Mouse (Mus musculus): ENCODE measurements at regions not wholly inside any gene's neighbourhood (a gene's known extent, or its start where the extent isn't known, plus 50 kb on each side); places are given as distances from the start of the nearest gene placed in this dataset.
A peak's percentile ranks its signal among the peaks of the same experiment; 100 is the strongest.

DNA sequence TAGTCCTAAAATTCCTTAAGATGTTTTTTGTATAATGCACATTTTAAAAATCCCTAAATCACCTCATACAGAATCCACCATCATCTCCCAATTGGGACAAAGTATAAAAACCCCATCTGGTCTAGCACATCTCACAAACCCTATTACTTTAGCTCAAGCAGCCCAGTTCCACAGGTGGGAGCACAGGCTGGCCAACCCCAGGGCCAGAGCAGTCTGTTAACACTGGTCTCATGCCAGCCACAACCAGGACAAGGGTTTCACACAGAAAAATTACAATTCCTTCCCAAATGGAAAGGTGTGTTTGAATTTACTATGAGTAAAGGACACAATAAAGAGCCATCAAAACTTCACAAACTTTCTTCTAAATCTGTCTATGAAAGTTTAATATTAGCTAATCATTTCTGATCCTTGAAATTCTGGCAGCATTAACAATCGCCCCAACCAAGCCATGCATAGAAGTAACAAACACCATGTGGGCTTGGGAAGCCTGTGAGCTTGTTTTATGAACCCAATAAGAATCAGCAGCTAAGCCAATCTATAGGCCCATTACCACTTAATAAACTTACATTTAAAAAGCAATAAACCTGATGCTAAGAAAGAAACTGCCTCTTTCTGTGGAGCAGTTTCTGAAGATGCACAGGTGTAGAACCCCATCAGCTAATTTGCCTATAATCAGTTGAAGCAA, 512.9 kb downstream of the Rps29 start:
- no peaks in the 10 kb centered on the region for H3K4me1 ChIP-seq
- no peaks in the 10 kb centered on the region for H3K9me3 ChIP-seq
- no peak overlapping the region for H3K4me3 ChIP-seq (replicated peaks)
- ATAC-seq (ENCODE audit: insufficient read depth, low FRiP score, low read depth): no peak
- H3K27ac ChIP-seq: no peak overlapping the region
- no peaks in the 10 kb centered on the region for H3K27me3 ChIP-seq (replicated peaks)
- no peak overlapping the region for H3K4me2 ChIP-seq
- WGBS: 82% methylated on average over 1 of the region's 1 CpGs
- no peak overlapping the region for H3K9ac ChIP-seq
- no peaks in the 10 kb centered on the region for H3K36me3 ChIP-seq

DNA sequence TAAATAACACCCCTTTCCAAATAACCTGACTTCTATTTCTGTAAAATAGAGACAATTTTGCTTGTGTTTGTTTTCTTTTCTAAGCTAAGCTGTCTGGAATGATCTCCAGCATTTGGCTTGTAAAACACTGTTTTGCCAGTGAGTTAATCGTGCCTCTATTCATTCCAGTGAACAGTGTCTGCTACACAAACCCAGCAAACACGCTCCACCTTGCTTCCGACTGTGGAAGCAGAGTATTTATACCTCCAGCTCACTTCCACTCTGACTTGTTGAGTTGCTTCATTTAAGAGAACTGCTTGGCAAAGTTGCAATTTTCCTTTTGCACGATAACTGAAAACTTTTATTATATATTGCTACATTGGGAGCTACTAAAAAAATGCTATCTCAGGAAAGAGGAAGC, 515.3 kb downstream of the Rps29 start:
- no peaks in the 10 kb centered on the region for H3K9me3 ChIP-seq
- H3K4me2 ChIP-seq: no peak overlapping the region
- no peak overlapping the region for H3K4me3 ChIP-seq (replicated peaks)
- H3K27ac ChIP-seq: no peak overlapping the region
- no peaks in the 10 kb centered on the region for H3K4me1 ChIP-seq
- no peaks in the 10 kb centered on the region for H3K36me3 ChIP-seq
- no peak for ATAC-seq (ENCODE audit: insufficient read depth, low FRiP score, low read depth)
- H3K9ac ChIP-seq: no peak overlapping the region
- WGBS: 72% methylated on average over 4 of the region's 4 CpGs
- H3K27me3 ChIP-seq (replicated peaks): no peaks in the 10 kb centered on the region

DNA sequence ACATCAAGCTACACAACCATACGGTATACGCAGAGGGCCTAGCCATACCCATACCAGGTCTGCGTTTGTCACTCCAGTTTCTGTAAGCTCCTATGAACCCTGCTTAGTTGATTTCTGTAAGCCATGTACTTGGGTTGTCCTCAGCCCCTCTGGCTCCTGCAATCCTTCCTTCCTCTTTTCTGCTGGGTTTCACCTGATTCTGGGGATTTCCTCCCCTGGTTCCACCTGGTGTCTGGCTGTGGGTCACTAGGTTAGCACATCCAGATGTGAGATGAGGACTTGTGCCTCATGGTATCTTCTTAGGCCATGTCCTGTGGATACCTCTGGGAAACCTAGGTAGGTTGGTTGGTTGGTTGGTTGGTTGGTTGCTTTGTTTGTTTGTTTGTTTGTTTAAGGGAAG, 526.5 kb downstream of the Rps29 start:
- H3K36me3 ChIP-seq: no peaks in the 10 kb centered on the region
- ATAC-seq (ENCODE audit: insufficient read depth, low FRiP score, low read depth): no peak
- no peaks in the 10 kb centered on the region for H3K4me1 ChIP-seq
- H3K27me3 ChIP-seq (replicated peaks): no peaks in the 10 kb centered on the region
- no peak overlapping the region for H3K4me3 ChIP-seq (replicated peaks)
- H3K4me2 ChIP-seq: no peak overlapping the region
- no peaks in the 10 kb centered on the region for H3K9me3 ChIP-seq
- H3K9ac ChIP-seq: no peak overlapping the region
- WGBS: 95% methylated on average over 3 of the region's 3 CpGs
- no peak overlapping the region; the same call in 1 of the 2 replicates for H3K27ac ChIP-seq

DNA sequence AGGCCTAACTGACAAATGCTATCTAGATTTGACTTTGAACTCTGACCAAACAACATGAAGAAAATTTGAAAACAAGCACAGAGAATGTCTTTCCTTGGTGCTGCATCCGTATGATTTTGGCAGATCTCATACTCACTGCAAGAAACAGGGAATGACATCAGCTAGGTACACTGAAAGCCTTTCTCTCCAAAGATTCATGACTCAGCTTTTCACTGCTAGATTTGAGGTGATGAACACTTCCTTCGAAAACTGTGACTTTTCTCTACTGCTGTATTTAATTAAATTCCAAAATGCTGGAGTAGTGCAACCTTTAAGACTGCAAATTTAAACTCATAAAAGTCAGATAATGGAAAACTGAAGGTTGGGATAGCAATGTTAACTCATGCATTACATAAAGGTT, 540.6 kb downstream of the Rps29 start:
- Histone ChIP-seq H3K4me3 (replicated peaks) (no peak overlapping the region), H3K9me3 (no peaks in the 10 kb centered on the region), H3K36me3 (no peaks in the 10 kb centered on the region), H3K4me2 (no peak overlapping the region), H3K9ac (no peak overlapping the region), H3K4me1 (no peaks in the 10 kb centered on the region), H3K27me3 (replicated peaks) (no peaks in the 10 kb centered on the region), H3K27ac (no peak overlapping the region)
- no peak for ATAC-seq (ENCODE audit: insufficient read depth, low FRiP score, low read depth)
- WGBS: 80% methylated on average over 2 of the region's 2 CpGs

DNA sequence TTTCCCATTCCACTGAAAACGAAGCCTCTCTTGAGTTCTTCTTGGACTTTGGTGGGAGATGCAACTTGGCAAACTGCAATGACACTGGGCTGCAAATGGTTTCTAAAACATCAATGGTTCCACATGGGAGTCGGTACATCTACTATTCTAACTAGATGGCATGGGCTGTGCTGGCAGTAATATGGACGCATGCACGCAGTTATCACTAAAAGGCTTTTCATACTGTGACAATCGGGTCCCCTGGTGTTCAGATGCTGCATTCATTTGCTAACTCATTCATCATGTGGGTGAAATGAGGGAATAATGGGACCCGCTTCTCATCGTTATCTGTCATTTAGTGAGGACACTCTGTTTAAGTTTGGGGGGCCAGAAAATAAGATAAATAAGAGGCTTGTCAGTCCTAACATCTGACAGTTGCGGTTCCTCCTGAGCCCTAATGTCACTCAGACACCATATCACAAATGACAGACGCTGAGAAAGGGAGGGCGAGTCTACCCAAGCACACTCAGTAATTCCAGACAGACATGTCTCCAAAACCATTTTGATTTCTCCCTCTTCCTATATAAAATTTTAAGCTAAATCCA, 553.5 kb downstream of the Rps29 start:
- H3K9ac ChIP-seq: no peak overlapping the region
- no peak for ATAC-seq (ENCODE audit: insufficient read depth, low FRiP score, low read depth)
- H3K27ac ChIP-seq: no peak overlapping the region
- no peak overlapping the region for H3K4me3 ChIP-seq (replicated peaks)
- WGBS: 78% methylated on average over 10 of the region's 10 CpGs
- no peaks in the 10 kb centered on the region for H3K36me3 ChIP-seq
- H3K27me3 ChIP-seq (replicated peaks): no peaks in the 10 kb centered on the region
- no peaks in the 10 kb centered on the region for H3K4me1 ChIP-seq
- H3K4me2 ChIP-seq: no peak overlapping the region
- no peaks in the 10 kb centered on the region for H3K9me3 ChIP-seq

DNA sequence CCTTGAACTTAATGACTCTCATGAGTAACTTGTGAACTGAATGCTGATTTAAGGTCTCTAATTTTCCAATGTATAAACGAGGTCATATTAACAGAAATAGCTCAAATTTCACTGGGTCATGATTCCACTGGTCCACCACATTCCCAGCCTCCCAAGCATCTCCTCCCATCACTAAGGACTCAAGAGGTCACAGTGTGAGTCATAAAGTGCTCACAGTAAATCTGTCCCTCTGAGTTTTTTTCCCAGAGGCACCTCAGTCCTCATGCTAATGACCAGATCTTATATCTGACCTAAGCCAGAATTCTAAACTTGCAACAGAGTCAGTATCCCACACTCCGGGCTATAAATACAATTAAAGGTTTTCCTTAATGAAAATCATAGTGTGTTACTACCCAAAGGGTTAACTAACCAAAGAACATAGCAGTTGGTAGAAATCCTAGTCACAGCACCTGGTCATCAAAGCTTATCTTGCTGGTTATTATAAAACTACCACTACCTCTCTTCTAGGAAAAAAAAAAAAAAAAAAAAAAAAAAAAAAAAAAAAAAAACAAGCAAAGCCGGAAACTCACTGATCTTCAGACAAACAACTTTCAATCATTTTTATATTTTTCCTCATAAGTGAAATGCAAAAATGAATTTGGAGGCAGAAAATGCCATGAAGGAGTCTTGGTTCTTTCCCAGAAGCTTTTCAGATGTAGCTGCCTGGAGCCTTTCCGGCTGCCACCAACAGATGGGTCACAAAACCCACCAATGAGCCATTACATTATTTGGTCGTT, 554.3 kb downstream of the Rps29 start:
- no peak overlapping the region for H3K9ac ChIP-seq
- no peak for ATAC-seq (ENCODE audit: insufficient read depth, low FRiP score, low read depth)
- H3K4me3 ChIP-seq (replicated peaks): no peak overlapping the region
- no peaks in the 10 kb centered on the region for H3K9me3 ChIP-seq
- no peak overlapping the region for H3K4me2 ChIP-seq
- H3K27me3 ChIP-seq (replicated peaks): no peaks in the 10 kb centered on the region
- H3K4me1 ChIP-seq: no peaks in the 10 kb centered on the region
- WGBS: 73% methylated on average over 5 of the region's 5 CpGs
- no peak overlapping the region for H3K27ac ChIP-seq
- no peaks in the 10 kb centered on the region for H3K36me3 ChIP-seq

DNA sequence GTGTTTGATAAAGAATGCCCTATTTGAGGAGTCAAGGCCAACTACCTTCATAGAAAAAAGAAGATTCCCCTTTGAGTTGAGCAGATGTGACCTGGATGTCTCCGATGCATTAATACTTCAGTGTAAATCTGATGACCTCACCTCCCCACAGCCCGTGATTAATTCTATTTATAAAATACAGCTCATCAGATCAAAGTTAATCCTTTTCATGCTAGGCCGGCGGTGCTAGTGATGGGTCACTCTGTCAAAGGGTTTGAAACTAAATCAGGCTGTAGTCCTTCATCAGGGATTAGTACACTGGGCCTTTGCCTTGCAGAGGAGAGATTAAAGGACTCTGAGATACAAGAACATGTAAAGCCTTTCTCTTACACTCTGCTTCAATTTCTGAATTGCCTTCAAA, 556.3 kb downstream of the Rps29 start:
- ATAC-seq (ENCODE audit: insufficient read depth, low FRiP score, low read depth): no peak
- no peaks in the 10 kb centered on the region for H3K27me3 ChIP-seq (replicated peaks)
- H3K4me1 ChIP-seq: no peaks in the 10 kb centered on the region
- WGBS: 46% methylated on average over 4 of the region's 4 CpGs
- H3K27ac ChIP-seq: no peak overlapping the region
- no peak overlapping the region for H3K4me2 ChIP-seq
- no peak overlapping the region for H3K9ac ChIP-seq
- H3K9me3 ChIP-seq: no peaks in the 10 kb centered on the region
- no peaks in the 10 kb centered on the region for H3K36me3 ChIP-seq
- no peak overlapping the region for H3K4me3 ChIP-seq (replicated peaks)

DNA sequence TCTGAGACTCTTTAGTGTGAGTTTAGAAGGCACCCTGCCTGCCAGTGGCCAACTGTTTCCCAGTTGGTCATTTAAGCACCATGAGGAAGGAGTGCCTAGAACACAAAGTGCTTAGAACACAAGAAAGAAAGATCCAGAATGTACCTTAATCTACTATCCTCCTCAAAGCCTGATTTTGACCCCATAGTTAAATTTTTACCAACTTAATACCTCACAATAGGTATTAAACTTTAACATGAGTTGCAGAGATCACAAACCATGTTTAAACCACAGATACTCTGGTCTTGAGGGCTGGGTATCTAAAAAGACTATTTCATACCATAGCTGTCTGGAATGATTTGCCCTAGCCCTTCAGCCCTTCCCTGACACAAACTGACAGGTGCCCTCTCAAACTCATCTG, 557.6 kb downstream of the Rps29 start:
- Histone ChIP-seq H3K27ac (no peak overlapping the region), H3K4me2 (no peak overlapping the region), H3K4me1 (no peaks in the 10 kb centered on the region), H3K9me3 (no peaks in the 10 kb centered on the region), H3K27me3 (replicated peaks) (no peaks in the 10 kb centered on the region), H3K4me3 (replicated peaks) (no peak overlapping the region), H3K9ac (no peak overlapping the region), H3K36me3 (no peaks in the 10 kb centered on the region)
- ATAC-seq (ENCODE audit: insufficient read depth, low FRiP score, low read depth): no peak

DNA sequence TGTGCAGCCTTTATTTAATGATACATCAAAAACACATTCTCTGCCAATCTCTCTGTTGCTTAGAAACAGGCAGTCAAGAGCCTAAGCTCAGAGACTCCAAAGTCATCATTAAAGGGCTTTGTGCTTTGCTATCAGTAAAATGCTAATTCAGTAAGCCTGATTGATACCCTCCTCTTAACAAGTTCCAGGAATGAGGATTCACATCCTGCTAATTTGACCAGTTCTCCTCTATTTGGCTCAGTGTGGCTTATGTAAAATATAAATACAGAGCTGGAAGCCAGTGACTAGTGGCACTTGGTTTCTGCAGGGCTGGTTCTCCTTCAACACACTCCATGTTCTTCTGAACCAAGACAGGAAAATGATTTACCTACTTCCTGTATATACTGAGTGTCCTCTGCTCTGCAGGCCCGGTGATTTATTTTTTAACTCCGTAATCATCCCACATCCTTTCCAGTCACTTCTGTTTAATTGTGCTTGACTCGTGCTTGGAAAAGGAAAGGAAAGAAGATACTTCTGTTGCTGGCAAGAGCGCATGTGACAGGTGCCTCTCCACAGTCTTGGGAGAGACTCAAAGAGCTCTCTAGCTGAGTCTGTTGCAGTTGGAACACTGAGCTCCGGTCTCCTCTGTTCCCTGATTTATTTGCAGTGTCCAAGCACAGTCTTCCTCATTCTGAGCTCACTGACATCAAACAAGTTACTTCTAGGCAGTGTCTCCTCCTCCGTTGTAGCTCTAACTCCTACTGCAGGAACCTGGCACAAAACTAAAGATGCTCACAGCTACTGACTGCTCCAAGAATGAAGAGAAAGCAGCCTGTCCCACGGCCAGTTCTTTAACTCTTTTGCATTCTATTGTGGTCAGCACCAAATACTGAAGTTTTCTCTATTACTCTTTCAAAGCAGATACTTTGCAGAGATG, 559.0 kb downstream of the Rps29 start:
- H3K36me3 ChIP-seq: no peaks in the 10 kb centered on the region
- H3K4me1 ChIP-seq: no peaks in the 10 kb centered on the region
- H3K9me3 ChIP-seq: no peaks in the 10 kb centered on the region
- ATAC-seq (ENCODE audit: insufficient read depth, low FRiP score, low read depth): peak; percentile 47; the same call in 1 of the 2 replicates
- H3K4me2 ChIP-seq: no peak overlapping the region
- no peaks in the 10 kb centered on the region for H3K27me3 ChIP-seq (replicated peaks)
- no peak overlapping the region for H3K27ac ChIP-seq
- no peak overlapping the region for H3K4me3 ChIP-seq (replicated peaks)
- 28% methylated on average over 7 of the region's 7 CpGs for WGBS
- no peak overlapping the region for H3K9ac ChIP-seq

DNA sequence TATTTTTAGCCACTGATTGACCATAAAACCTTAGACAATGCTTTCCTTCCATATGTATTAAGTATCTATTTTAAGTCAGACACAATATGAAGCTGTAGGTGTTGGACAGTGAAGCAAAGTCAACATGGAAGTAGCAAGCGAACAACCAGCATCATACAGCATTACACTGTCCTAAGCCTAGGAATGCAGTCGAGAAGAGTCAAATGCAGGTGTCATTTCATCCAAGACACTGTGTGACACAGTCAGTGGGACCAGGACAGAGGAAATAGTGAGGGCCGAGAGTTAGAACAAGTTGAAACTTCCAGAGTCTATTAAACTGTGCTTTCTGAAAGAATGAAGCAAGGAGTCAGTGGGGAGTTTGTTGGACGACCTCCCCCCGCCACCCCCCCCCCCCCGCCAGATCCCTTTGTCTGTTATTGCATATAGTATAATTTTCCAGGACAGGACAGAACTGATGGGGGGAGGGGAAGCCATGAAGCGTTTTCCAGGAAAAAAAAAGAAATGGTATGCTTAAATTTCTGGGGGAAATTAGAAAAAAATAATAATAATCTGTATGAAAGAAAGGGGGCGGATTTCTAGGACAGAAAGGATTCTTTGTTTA, 559.9 kb downstream of the Rps29 start:
- ATAC-seq (ENCODE audit: insufficient read depth, low FRiP score, low read depth): no peak
- no peaks in the 10 kb centered on the region for H3K36me3 ChIP-seq
- no peak overlapping the region for H3K4me3 ChIP-seq (replicated peaks)
- no peaks in the 10 kb centered on the region for H3K9me3 ChIP-seq
- H3K4me2 ChIP-seq: no peak overlapping the region
- no peaks in the 10 kb centered on the region for H3K27me3 ChIP-seq (replicated peaks)
- H3K9ac ChIP-seq: no peak overlapping the region
- no peak overlapping the region for H3K27ac ChIP-seq
- no peaks in the 10 kb centered on the region for H3K4me1 ChIP-seq
- WGBS: 60% methylated on average over 8 of the region's 8 CpGs

DNA sequence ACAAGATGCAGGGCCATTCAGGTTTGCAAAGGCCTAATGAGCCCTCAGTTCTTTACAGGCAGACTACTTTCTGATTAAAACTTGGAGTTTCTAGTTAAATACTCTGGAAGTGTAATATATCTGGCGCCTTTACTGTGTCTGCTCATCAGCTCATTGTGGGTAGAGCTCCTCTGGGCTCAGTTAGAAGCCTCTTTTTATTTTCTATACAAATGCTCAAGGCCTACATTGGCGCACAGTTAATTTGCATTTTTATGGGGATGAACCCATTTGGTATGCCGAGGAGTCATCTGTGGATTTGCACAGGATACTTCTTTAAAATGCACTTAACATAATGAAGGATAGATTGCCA, 573.5 kb downstream of the Rps29 start:
- H3K4me2 ChIP-seq: no peak overlapping the region
- no peaks in the 10 kb centered on the region for H3K4me1 ChIP-seq
- no peaks in the 10 kb centered on the region for H3K9me3 ChIP-seq
- ATAC-seq (ENCODE audit: insufficient read depth, low FRiP score, low read depth): no peak
- H3K9ac ChIP-seq: no peak overlapping the region
- no peaks in the 10 kb centered on the region for H3K36me3 ChIP-seq
- 87% methylated on average over 3 of the region's 3 CpGs for WGBS
- no peak overlapping the region for H3K4me3 ChIP-seq (replicated peaks)
- no peaks in the 10 kb centered on the region for H3K27me3 ChIP-seq (replicated peaks)
- H3K27ac ChIP-seq: no peak overlapping the region
